Mouse (Mus musculus) stomach, embryonic 15.5 days (tissue): ENCODE measurements around the gene Rnf20. TPM values are rescaled to one million over a fixed set of nuclear protein-coding genes. Genes with fewer than 3 reads are reported as not detected.
A peak's percentile ranks its signal among the peaks of the same experiment; 100 is the strongest.
"Not testable (repeated sequence)": the region's sequence is repeated elsewhere in the genome, so short reads cannot be mapped to it uniquely, and the experiment has no call there.

ENCODE experiments used
- ATAC-seq: fragments of 200-750 bp; cut with Nextera tagmentation; 2 replicates; pipeline ENCODE4 v1.8.0; 2017; ENCODE audit warnings: low read depth, moderate number of reproducible peaks, moderate TSS enrichment; ENCODE audit not compliant: insufficient read depth, low FRiP score
- H3K27ac ChIP-seq: fragments of 300-500 bp; sonication (generic); 2 replicates; pipeline ENCODE4 v1.5.1; 2015; ENCODE audit warnings: mild to moderate bottlenecking, inconsistent platforms
- H3K27me3 ChIP-seq: fragments of 300-500 bp; sonication (generic); replicated peaks from 2 replicates; pipeline ENCODE4 v1.6.1; 2015; ENCODE audit warnings: inconsistent platforms
- H3K36me3 ChIP-seq: fragments of 300-500 bp; sonication (generic); 2 replicates; pipeline ENCODE4 v1.6.1; 2015; ENCODE audit warnings: inconsistent platforms
- H3K4me1 ChIP-seq: fragments of 300-500 bp; sonication (generic); 2 replicates; pipeline ENCODE4 v1.6.1; 2015; ENCODE audit warnings: inconsistent platforms
- H3K4me2 ChIP-seq: fragments of 300-500 bp; sonication (generic); 2 replicates; pipeline ENCODE4 v1.6.1; 2015; ENCODE audit warnings: mild to moderate bottlenecking, inconsistent platforms
- H3K4me3 ChIP-seq: fragments of 300-500 bp; sonication (generic); replicated peaks from 2 replicates; pipeline ENCODE4 v1.5.1; 2015; ENCODE audit warnings: inconsistent platforms
- H3K9ac ChIP-seq: fragments of 300-500 bp; sonication (generic); 2 replicates; pipeline ENCODE4 v1.6.1; 2015; ENCODE audit warnings: inconsistent platforms
- H3K9me3 ChIP-seq: fragments of 300-500 bp; sonication (generic); 2 replicates; pipeline ENCODE4 v1.6.1; 2016; ENCODE audit warnings: inconsistent platforms
- WGBS: fragments of 180-500 bp; shearing (Covaris S2); methylation state at CpG from one replicate; pipeline ENCODE4 v1.1.7; 2015; 5-methylcytosine and 5-hydroxymethylcytosine counted together
- polyA plus RNA-seq: library from polyadenylated mRNA; unstranded; fragments of >200 nt; fragmentation: Nextera tagmentation; extraction: Ambion mirVana; gene quantifications from 2 replicates; pipeline ENCODE4 v1.2.1, GENCODE M21; 2015

Gene Rnf20
- polyA plus RNA-seq, 1 experiment from 2014 or later = 36.8 TPM

DNA sequence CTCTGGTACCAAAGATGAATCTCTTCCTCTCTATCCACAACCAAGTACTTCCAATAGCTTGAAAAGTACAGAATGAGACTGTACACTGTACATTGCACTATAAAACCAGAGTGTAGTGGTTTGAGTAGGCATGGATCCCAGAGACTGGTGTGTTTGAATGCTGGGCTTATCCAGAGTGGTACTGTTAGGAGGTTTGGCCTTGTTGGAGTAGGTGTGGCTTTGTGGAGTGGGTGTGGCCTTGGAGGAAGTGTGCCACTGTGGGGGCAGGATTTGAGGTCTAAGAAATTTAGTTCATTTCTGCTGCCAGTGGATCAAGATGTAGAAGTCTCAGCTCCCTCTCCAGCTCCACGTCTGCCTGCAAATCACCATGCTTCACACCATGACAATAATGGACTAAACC is 26.3 kb upstream of the Rnf20 start:
- H3K9ac ChIP-seq = no peak overlapping the region
- ATAC-seq = no peak
- H3K4me1 ChIP-seq = no peaks in the 10 kb centered on the region
- H3K27ac ChIP-seq = no peak overlapping the region
- no peaks in the 10 kb centered on the region for H3K36me3 ChIP-seq
- no peak overlapping the region for H3K4me3 ChIP-seq
- H3K4me2 ChIP-seq = no peak overlapping the region
- 71% methylated on average over 1 of the region's 1 CpGs for WGBS
- H3K9me3 ChIP-seq = no peaks in the 10 kb centered on the region
- H3K27me3 ChIP-seq = no peaks in the 10 kb centered on the region

DNA sequence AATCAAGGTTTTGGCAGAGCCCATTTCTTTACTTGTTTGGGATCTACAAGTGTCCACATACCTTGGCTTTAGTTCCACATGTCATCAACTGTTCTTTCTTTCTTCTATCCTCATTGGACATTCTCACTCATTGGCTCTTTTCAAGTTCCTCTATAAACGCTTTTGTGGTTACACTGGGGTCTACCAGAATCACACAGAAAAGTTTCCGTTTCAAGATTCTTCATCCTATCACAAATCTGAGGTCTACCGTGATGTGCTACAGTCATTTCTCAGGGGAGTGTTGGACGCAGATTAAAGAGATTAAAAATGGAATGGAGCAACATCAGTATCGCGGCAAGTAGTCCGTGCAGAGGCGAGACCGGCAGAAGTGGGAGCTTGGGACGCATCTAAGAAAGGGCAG is 14.9 kb upstream of the Rnf20 start:
- Histone ChIP-seq H3K4me3 (no peak overlapping the region), H3K27ac (no peak overlapping the region), H3K9ac (no peak overlapping the region), H3K36me3 (no peaks in the 10 kb centered on the region), H3K9me3 (no peaks in the 10 kb centered on the region), H3K4me2 (no peak overlapping the region), H3K4me1 (no peaks in the 10 kb centered on the region), H3K27me3 (no peaks in the 10 kb centered on the region)
- no peak for ATAC-seq
- WGBS = 88% methylated on average over 10 of the region's 10 CpGs

DNA sequence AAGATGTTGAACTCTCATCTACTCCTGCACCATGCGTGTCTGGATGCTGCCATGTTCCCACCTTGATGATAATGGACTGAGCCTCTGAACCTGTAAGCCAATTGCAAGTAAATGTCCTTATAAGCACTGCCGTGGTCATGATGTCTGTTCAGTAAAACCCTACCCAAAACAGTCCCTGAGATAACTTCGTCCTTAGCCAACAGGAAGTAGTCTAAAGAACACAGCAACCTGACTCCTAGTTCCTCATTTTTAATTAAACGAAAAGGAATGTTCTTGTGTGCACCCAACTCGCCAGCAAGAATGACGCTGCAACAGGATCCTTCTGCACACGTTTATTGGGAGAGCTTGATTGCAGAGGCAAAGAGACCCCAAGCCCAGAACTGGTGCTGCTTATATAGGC is 11.9 kb upstream of the Rnf20 start:
- H3K4me1 ChIP-seq, H3K36me3 ChIP-seq, H3K4me3 ChIP-seq, H3K27ac ChIP-seq, H3K27me3 ChIP-seq, H3K9me3 ChIP-seq, H3K4me2 ChIP-seq, ATAC-seq, H3K9ac ChIP-seq: not testable (repeated sequence)
- 84% methylated on average over 7 of the region's 7 CpGs for WGBS

DNA sequence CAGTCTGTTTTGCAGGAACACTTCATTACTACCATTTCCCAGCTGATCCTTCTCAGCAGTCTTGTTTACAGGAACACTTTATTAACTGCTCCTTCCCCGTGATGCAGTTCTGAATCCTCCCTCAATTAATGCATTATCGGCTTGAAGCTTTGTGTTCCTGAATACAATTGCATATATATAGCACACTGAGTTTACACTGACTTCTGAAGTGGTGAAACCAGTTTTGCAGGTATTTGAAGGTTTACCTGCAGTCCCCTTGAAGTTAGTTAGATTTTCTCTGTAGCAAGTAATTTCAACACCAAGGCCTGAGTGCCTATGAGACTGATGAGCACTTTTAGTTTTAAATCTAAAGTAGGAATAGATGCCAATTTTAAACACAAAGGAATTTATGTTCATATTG is 9.5 kb upstream of the Rnf20 start:
- H3K4me2 ChIP-seq = no peak overlapping the region
- no peak overlapping the region for H3K9ac ChIP-seq
- WGBS = 44% methylated on average over 2 of the region's 2 CpGs
- no peak overlapping the region for H3K27ac ChIP-seq
- no peaks in the 10 kb centered on the region for H3K27me3 ChIP-seq
- no peaks in the 10 kb centered on the region for H3K36me3 ChIP-seq
- H3K4me3 ChIP-seq = 0 out of 2 replicates have a peak overlapping the region, but pooled peaks have one; percentile 5
- no peaks in the 10 kb centered on the region for H3K4me1 ChIP-seq
- ATAC-seq = peak; percentile 65; the same call in 1 of the 2 replicates
- H3K9me3 ChIP-seq = no peaks in the 10 kb centered on the region

DNA sequence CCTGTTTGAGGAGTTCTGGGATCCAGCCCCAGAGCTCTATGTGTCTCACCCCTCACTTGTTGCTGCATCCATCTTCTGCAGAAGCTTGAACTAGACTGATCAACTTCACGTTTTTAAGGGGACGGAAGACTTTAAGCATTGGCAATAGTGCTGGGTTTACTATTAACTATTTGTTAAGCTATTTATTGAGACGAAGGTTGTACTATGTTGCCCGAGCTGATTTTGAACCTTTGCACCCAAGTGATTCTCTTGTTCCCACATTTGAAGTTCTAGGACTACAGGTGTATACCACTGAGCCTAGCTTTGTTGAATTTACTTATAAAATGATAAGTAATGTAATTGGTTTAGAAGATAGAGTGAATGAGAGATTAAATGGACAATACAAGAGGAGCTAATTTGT is 7.9 kb upstream of the Rnf20 start:
- H3K4me2 ChIP-seq = no peak overlapping the region
- no peak for ATAC-seq
- WGBS = 78% methylated on average over 4 of the region's 4 CpGs
- H3K36me3 ChIP-seq = no peaks in the 10 kb centered on the region
- no peaks in the 10 kb centered on the region for H3K27me3 ChIP-seq
- no peak overlapping the region for H3K27ac ChIP-seq
- no peak overlapping the region for H3K4me3 ChIP-seq
- no peaks in the 10 kb centered on the region for H3K4me1 ChIP-seq
- H3K9ac ChIP-seq = no peak overlapping the region
- H3K9me3 ChIP-seq = no peaks in the 10 kb centered on the region

DNA sequence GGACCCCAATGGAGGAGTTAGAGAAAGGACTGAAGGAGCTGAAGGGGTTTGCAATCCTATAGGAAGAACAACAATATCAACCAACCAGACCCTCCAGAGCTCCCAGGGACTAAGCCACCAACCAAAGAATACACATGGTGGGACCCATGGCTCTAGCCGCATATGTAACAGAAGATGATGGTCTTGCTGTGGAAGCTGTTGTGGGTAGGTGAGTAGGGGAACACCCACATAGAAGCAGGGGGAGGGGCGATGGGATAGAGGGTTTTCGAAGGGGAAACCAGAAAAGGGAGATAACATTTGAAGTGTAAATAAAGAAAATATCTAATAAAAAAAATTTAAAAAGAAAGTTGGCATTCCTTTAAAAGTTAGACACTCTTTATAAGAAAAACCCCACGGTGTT is 6.8 kb upstream of the Rnf20 start:
- H3K27me3 ChIP-seq, H3K9ac ChIP-seq, H3K27ac ChIP-seq, H3K4me1 ChIP-seq, H3K4me3 ChIP-seq, H3K4me2 ChIP-seq, H3K36me3 ChIP-seq, H3K9me3 ChIP-seq, ATAC-seq: not testable (repeated sequence)
- WGBS = 80% methylated on average over 4 of the region's 4 CpGs

DNA sequence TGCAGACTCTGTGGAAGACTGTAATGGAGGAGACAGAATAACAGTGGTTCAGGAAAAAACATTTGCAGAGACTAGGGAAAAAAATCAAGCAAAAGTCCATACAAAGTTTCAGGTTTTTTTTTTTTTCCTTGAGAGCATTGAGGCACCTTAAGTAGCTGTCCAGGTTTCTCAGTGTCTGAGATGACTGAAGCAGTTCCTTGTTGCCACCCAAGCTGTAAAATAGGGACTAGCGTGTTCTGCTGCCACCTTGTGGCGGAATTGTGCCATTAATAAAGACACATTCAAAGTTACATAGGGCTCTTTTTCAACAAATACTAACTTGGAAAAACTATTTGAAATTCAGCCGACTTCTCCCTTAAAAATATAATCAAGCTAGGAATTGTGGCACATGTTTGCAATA is 4.8 kb upstream of the Rnf20 start:
- H3K9me3 ChIP-seq = no peaks in the 10 kb centered on the region
- no peak overlapping the region for H3K4me3 ChIP-seq
- H3K9ac ChIP-seq = no peak overlapping the region
- H3K27ac ChIP-seq = no peak overlapping the region
- no peaks in the 10 kb centered on the region for H3K27me3 ChIP-seq
- WGBS = 2% methylated on average over 3 of the region's 3 CpGs
- no peaks in the 10 kb centered on the region for H3K36me3 ChIP-seq
- no peak for ATAC-seq
- no peaks in the 10 kb centered on the region for H3K4me1 ChIP-seq
- no peak overlapping the region for H3K4me2 ChIP-seq

DNA sequence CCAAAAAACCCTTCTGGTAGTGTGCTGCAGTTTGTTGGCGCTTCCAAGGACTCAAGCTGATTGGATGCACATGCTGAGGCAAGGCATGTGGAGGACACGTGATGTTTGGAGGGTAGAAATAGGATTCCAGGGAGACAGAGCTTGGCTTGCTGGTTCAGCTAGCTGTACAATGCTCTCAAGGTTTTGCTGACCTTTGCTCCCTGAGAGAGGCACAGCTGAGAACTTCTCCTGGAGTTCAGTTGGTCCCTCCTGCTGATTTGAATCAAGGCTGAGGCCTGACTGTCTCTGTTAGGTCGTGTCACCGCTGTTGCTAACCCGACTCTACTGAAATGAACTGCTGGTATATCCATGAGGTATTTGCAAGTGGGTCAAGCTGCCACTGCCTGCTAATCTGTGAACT is 2.9 kb upstream of the Rnf20 start:
- H3K27me3 ChIP-seq = no peaks in the 10 kb centered on the region
- WGBS = 80% methylated on average over 5 of the region's 5 CpGs
- H3K27ac ChIP-seq = no peak overlapping the region
- H3K4me1 ChIP-seq = no peaks in the 10 kb centered on the region
- no peak overlapping the region for H3K4me3 ChIP-seq
- H3K9me3 ChIP-seq = no peaks in the 10 kb centered on the region
- H3K4me2 ChIP-seq = no peak overlapping the region
- no peak for ATAC-seq
- no peak overlapping the region for H3K9ac ChIP-seq
- no peaks in the 10 kb centered on the region for H3K36me3 ChIP-seq

DNA sequence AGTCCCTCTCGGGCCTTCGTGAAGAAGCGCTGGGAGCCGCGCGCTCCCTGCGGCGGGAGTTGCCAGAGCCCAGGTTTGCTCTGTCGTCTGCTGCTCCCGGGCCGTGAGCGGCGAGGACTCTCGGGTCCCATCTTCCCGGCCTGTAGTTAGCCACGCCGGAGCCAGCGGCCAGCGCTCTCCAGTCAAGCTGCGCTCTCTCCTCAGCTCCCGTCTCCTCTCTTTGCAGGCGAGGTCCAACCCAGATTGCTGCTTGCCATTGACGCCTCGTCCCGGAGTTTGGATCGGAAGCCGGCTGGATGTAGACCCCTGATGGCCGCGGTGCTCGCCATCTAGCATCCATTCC is 304 bp downstream of the Rnf20 start:
- H3K4me3 ChIP-seq = peak overlapping the region; percentile 83
- H3K27ac ChIP-seq = peak overlapping the region; percentile 94
- WGBS = under 1% methylated on average over 30 of the region's 30 CpGs
- no peaks in the 10 kb centered on the region for H3K9me3 ChIP-seq
- no peaks in the 10 kb centered on the region for H3K27me3 ChIP-seq
- H3K4me2 ChIP-seq = peak overlapping the region; percentile 68
- H3K4me1 ChIP-seq = no peaks in the 10 kb centered on the region
- H3K9ac ChIP-seq = peak overlapping the region; percentile 84
- no peak; the same call in 1 of the 2 replicates for ATAC-seq
- H3K36me3 ChIP-seq = peaks cover 7% of the 10 kb centered on the region; the same call in 1 of the 2 replicates

DNA sequence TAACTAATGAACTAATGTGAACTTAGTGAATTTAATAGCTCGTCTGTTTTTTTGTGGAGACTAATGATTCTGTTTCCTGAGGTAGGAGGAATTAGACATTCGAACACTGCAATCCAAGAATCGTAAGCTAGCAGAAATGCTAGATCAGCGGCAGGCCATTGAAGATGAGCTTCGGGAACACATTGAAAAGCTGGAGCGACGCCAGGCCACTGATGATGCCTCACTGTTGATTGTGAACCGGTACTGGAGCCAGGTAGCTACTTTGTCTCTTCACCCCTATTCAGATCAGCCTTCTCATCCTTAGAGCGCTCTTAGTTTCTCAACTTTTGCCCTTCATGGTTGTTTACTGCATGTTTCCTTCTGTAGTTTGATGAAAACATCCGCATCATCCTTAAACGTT is 6.0 kb downstream of the Rnf20 start:
- H3K27ac ChIP-seq = no peak overlapping the region
- WGBS = 93% methylated on average over 11 of the region's 11 CpGs
- H3K9ac ChIP-seq = no peak overlapping the region
- H3K9me3 ChIP-seq = no peaks in the 10 kb centered on the region
- H3K4me3 ChIP-seq = no peak overlapping the region
- H3K36me3 ChIP-seq = peaks cover 29% of the 10 kb centered on the region
- H3K27me3 ChIP-seq = no peaks in the 10 kb centered on the region
- no peak overlapping the region for H3K4me2 ChIP-seq
- ATAC-seq = no peak
- H3K4me1 ChIP-seq = no peaks in the 10 kb centered on the region

DNA sequence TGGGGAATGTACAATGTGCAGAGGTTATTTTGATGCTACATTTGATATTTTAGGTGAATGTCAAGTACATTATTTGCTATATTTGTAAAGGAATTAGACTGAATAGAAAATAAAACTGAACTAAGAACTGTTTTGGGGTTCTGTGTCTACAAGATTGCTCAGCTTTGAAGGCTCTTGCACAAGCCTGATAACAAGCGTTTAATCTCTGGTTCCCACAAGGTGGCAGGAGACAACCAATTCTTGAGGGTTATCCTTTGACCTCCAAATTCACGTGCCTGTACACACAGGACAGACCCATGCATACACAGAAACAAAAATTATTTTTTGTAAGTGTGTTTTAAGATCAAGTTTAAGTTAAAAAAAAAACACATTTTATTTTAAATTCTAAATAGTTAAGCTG is 8.1 kb downstream of the Rnf20 start:
- H3K4me3 ChIP-seq = no peak overlapping the region
- H3K36me3 ChIP-seq = peaks cover 39% of the 10 kb centered on the region
- H3K9me3 ChIP-seq = no peaks in the 10 kb centered on the region
- no peak overlapping the region for H3K27ac ChIP-seq
- H3K9ac ChIP-seq = no peak overlapping the region
- H3K4me2 ChIP-seq = no peak overlapping the region
- H3K27me3 ChIP-seq = no peaks in the 10 kb centered on the region
- H3K4me1 ChIP-seq = no peaks in the 10 kb centered on the region
- no peak for ATAC-seq
- 47% methylated on average over 2 of the region's 2 CpGs for WGBS

DNA sequence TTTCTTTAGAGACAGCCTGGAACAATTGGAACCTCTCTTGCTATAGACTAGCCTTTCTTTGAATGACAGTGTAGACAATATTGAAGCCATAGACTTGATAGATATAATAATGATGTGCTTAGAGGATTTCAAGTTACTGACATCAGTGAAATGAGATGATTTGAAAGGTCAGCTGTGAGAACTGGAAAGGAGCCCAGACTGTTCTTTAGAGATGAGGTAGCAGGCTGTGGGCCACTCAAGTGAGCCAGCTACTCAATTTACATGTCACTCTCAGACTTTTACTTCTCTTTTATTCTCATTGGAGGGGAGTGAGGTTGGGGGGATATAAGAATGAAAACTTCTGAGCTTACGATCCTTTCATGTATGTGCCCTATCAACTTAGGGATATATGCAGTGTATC is 27.6 kb downstream of the Rnf20 start:
- peaks cover 16% of the 10 kb centered on the region for H3K36me3 ChIP-seq
- no peak for ATAC-seq

DNA sequence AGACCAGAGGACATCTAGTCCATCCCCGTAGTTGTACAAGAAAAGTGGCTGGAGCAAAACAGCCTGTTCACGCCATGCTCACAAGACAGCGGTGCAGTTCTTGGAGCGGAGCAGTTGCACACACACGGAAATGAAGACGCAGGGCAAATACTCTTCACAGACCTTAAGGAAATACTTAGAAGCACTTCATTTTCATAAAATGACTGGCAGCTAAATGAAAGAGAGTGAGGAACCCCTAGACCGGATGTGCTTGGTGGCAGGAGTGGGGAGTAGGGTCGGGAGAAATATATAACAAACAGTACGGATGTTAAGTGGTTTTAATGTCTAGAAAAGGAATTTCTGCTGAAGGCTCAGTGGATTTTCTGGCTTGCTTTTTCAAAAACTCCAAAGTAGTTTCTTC is 29.9 kb downstream of the Rnf20 start:
- H3K4me2 ChIP-seq = no peak overlapping the region
- no peaks in the 10 kb centered on the region for H3K27me3 ChIP-seq
- H3K27ac ChIP-seq = no peak overlapping the region
- no peak overlapping the region for H3K4me3 ChIP-seq
- H3K9ac ChIP-seq = no peak overlapping the region
- no peaks in the 10 kb centered on the region for H3K9me3 ChIP-seq
- ATAC-seq = no peak
- H3K4me1 ChIP-seq = no peaks in the 10 kb centered on the region
- WGBS = 94% methylated on average over 9 of the region's 9 CpGs
- peaks cover 9% of the 10 kb centered on the region for H3K36me3 ChIP-seq

More for the DNA sequence above, 27.6 kb downstream of the Rnf20 start:
- 92% methylated on average over 1 of the region's 1 CpGs for WGBS
- Histone ChIP-seq H3K4me3 (no peak overlapping the region), H3K4me1 (no peaks in the 10 kb centered on the region), H3K27ac (no peak overlapping the region), H3K9me3 (no peaks in the 10 kb centered on the region), H3K4me2 (no peak overlapping the region), H3K9ac (no peak overlapping the region), H3K27me3 (no peaks in the 10 kb centered on the region)
